Mouse (Mus musculus) embryonic facial prominence, embryonic 11.5 days (tissue): ENCODE measurements around the gene Tank. TPM values are rescaled to one million over a fixed set of nuclear protein-coding genes. Genes with fewer than 3 reads are reported as not detected.

Experiments
- ATAC-seq: fragments of 200-750 bp; cut with Nextera tagmentation; replicated peaks from 2 replicates; pipeline ENCODE4 v1.8.0; 2017; ENCODE audit warnings: low read depth; ENCODE audit not compliant: insufficient number of reproducible peaks, low FRiP score, low TSS enrichment
- DNase-seq: peaks from one replicate; pipeline ENCODE4 v3.0.0-alpha.2; 2015; ENCODE audit warnings: low spot score
- H3K27ac ChIP-seq: fragments of 300-500 bp; sonication (generic); replicated peaks from 2 replicates; pipeline ENCODE4 v1.5.1; 2014; ENCODE audit warnings: mild to moderate bottlenecking, low read depth, low read length, control low read depth
- H3K27me3 ChIP-seq: fragments of 300-500 bp; sonication (generic); 2 replicates; pipeline ENCODE4 v1.6.1; 2014; ENCODE audit warnings: mild to moderate bottlenecking, low read length, moderate library complexity, mixed read lengths; ENCODE audit not compliant: control insufficient read depth, insufficient read depth
- H3K36me3 ChIP-seq: fragments of 300-500 bp; sonication (generic); replicated peaks from 2 replicates; pipeline ENCODE4 v1.6.1; 2014; ENCODE audit warnings: low read depth, mild to moderate bottlenecking, low read length, moderate library complexity, mixed read lengths; ENCODE audit not compliant: control insufficient read depth, insufficient read depth
- H3K4me1 ChIP-seq: fragments of 300-500 bp; sonication (generic); 2 replicates; pipeline ENCODE4 v1.6.1; 2014; ENCODE audit warnings: low read length, mixed read lengths; ENCODE audit not compliant: control insufficient read depth, insufficient read depth
- H3K4me2 ChIP-seq: fragments of 300-500 bp; sonication (generic); 2 replicates; pipeline ENCODE4 v1.6.1; 2014; ENCODE audit warnings: low read depth, mild to moderate bottlenecking, control low read depth, low read length, moderate library complexity
- H3K4me3 ChIP-seq: fragments of 300-500 bp; sonication (generic); 2 replicates; pipeline ENCODE4 v1.5.1; 2014; ENCODE audit warnings: low read depth, low read length, control low read depth
- H3K9ac ChIP-seq: fragments of 300-500 bp; sonication (generic); replicated peaks from 2 replicates; pipeline ENCODE4 v1.6.1; 2014; ENCODE audit warnings: mild to moderate bottlenecking, control low read depth, low read length
- H3K9me3 ChIP-seq: fragments of 300-500 bp; sonication (generic); replicated peaks from 2 replicates; pipeline ENCODE4 v1.6.1; 2016; ENCODE audit warnings: mild to moderate bottlenecking, low read length, inconsistent platforms, mixed read lengths; ENCODE audit not compliant: control insufficient read depth
- WGBS: fragments of 180-500 bp; shearing (Covaris S2); extraction: QIAGEN DNeasy Blood & Tissue Kit; methylation state at CpG from one replicate; pipeline ENCODE4 v1.1.7; 2014; 5-methylcytosine and 5-hydroxymethylcytosine counted together
- polyA plus RNA-seq: library from polyadenylated mRNA; unstranded; fragments of >200 nt; fragmentation: Nextera tagmentation; extraction: Ambion mirVana; gene quantifications from 2 replicates; pipeline ENCODE4 v1.2.1, GENCODE M21; 2014

Tank gene
- 37.3 and 38.8 TPM in 2 replicates for polyA plus RNA-seq

GRCm38 (mm10) chr2:61578433-61578832, at the start of gene Tank:
Gene Tank, plus strand, starts transcription at chr2:61578585.
- DNase-seq (no peak), ATAC-seq (no peak)
- no peak within 1 kb of the TSS for H3K9ac ChIP-seq
- H3K36me3 ChIP-seq = no peaks in the 10 kb centered on the region
- H3K27me3 ChIP-seq = no peaks in the 10 kb centered on the region
- WGBS = 82% methylated on average over 10 of the region's 10 CpGs
- no peaks in the 10 kb centered on the region for H3K4me1 ChIP-seq
- H3K4me2 ChIP-seq = no peak within 1 kb of the TSS
- no peaks in the 10 kb centered on the region for H3K9me3 ChIP-seq
- H3K27ac ChIP-seq = no peak within 1 kb of the TSS
- H3K4me3 ChIP-seq = no peak within 1 kb of the TSS

GRCm38 (mm10) chr2:61532326-61532725, 46.1 kb upstream of the Tank start:
- Histone ChIP-seq H3K4me1 (no peaks in the 10 kb centered on the region), H3K27me3 (no peaks in the 10 kb centered on the region), H3K4me3 (no peak overlapping the region), H3K36me3 (no peaks in the 10 kb centered on the region), H3K4me2 (no peak overlapping the region), H3K9ac (no peak overlapping the region), H3K27ac (no peak overlapping the region), H3K9me3 (no peaks in the 10 kb centered on the region)
- WGBS = 60% methylated on average over 3 of the region's 3 CpGs
- ATAC-seq = no peak
- DNase-seq = no peak

GRCm38 (mm10) chr2:61533131-61533530, 45.3 kb upstream of the Tank start:
- no peak overlapping the region for H3K4me2 ChIP-seq
- H3K9me3 ChIP-seq = no peaks in the 10 kb centered on the region
- no peak for ATAC-seq
- no peaks in the 10 kb centered on the region for H3K27me3 ChIP-seq
- no peak overlapping the region for H3K9ac ChIP-seq
- no peaks in the 10 kb centered on the region for H3K36me3 ChIP-seq
- H3K4me1 ChIP-seq = no peaks in the 10 kb centered on the region
- no peak for DNase-seq
- no peak overlapping the region for H3K27ac ChIP-seq
- H3K4me3 ChIP-seq = no peak overlapping the region
- 80% methylated on average over 2 of the region's 2 CpGs for WGBS

- H3K27me3 ChIP-seq = no peaks in the 10 kb centered on the region
- no peak overlapping the region for H3K9ac ChIP-seq
- no peaks in the 10 kb centered on the region for H3K36me3 ChIP-seq
- DNase-seq (no peak), ATAC-seq (no peak)
- no peak overlapping the region for H3K27ac ChIP-seq
- H3K4me2 ChIP-seq = no peak overlapping the region
- no peak overlapping the region for H3K4me3 ChIP-seq
- no peaks in the 10 kb centered on the region for H3K4me1 ChIP-seq
- whole genome bisulfite sequencing = 79% methylated on average over 2 of the region's 2 CpGs
- H3K9me3 ChIP-seq = no peaks in the 10 kb centered on the region
Observed at GRCm38 (mm10) chr2:61536901-61537300, 41.5 kb upstream of the Tank start.

GRCm38 (mm10) chr2:61539378-61539777, 39.0 kb upstream of the Tank start:
- WGBS = 24% methylated on average over 2 of the region's 2 CpGs
- Histone ChIP-seq H3K4me3 (no peak overlapping the region), H3K4me1 (no peaks in the 10 kb centered on the region), H3K27ac (no peak overlapping the region), H3K36me3 (no peaks in the 10 kb centered on the region), H3K9ac (no peak overlapping the region), H3K4me2 (no peak overlapping the region), H3K9me3 (no peaks in the 10 kb centered on the region), H3K27me3 (no peaks in the 10 kb centered on the region)
- no peak for ATAC-seq
- no peak for DNase-seq

GRCm38 (mm10) chr2:61542426-61542825, 36.0 kb upstream of the Tank start:
- H3K27me3 ChIP-seq = no peaks in the 10 kb centered on the region
- H3K4me1 ChIP-seq = no peaks in the 10 kb centered on the region
- H3K9me3 ChIP-seq = no peaks in the 10 kb centered on the region
- no peak overlapping the region for H3K27ac ChIP-seq
- no peaks in the 10 kb centered on the region for H3K36me3 ChIP-seq
- DNase-seq (no peak), ATAC-seq (no peak)
- no peak overlapping the region for H3K9ac ChIP-seq
- H3K4me2 ChIP-seq = no peak overlapping the region
- H3K4me3 ChIP-seq = no peak overlapping the region
- 83% methylated on average over 2 of the region's 2 CpGs for WGBS

- DNase-seq (no peak), ATAC-seq (no peak)
- Histone ChIP-seq H3K4me1 (no peaks in the 10 kb centered on the region), H3K36me3 (no peaks in the 10 kb centered on the region), H3K9me3 (no peaks in the 10 kb centered on the region), H3K4me3 (no peak overlapping the region), H3K4me2 (no peak overlapping the region), H3K27ac (no peak overlapping the region), H3K27me3 (no peaks in the 10 kb centered on the region), H3K9ac (no peak overlapping the region)
- 83% methylated on average over 3 of the region's 3 CpGs for WGBS
Observed at GRCm38 (mm10) chr2:61545666-61546065, 32.7 kb upstream of the Tank start.

- Histone ChIP-seq H3K4me2 (no peak overlapping the region), H3K4me3 (no peak overlapping the region), H3K9me3 (no peaks in the 10 kb centered on the region), H3K4me1 (no peaks in the 10 kb centered on the region), H3K27ac (no peak overlapping the region), H3K36me3 (no peaks in the 10 kb centered on the region), H3K27me3 (no peaks in the 10 kb centered on the region), H3K9ac (no peak overlapping the region)
- ATAC-seq = no peak
- WGBS = 21% methylated on average over 2 of the region's 2 CpGs
- peak; percentile 58 for DNase-seq
Observed at GRCm38 (mm10) chr2:61548021-61548420, 30.4 kb upstream of the Tank start.
